Mouse (Mus musculus) neural tube, embryonic 15.5 days (tissue): ENCODE measurements at regions not wholly inside any gene's neighbourhood (a gene's known extent, or its start where the extent isn't known, plus 50 kb on each side); places are given as distances from the start of the nearest gene placed in this dataset.

Experiments
- ATAC-seq: fragments of 200-750 bp; cut with Nextera tagmentation; 2 replicates; pipeline ENCODE4 v1.8.0; 2017; ENCODE audit warnings: mild to moderate bottlenecking, moderate TSS enrichment, moderate library complexity; ENCODE audit not compliant: low FRiP score
- H3K27ac ChIP-seq: fragments of 300-500 bp; sonication (generic); replicated peaks from 2 replicates; pipeline ENCODE4 v1.5.1; 2015; ENCODE audit warnings: mild to moderate bottlenecking, inconsistent platforms
- H3K27me3 ChIP-seq: fragments of 300-500 bp; sonication (generic); replicated peaks from 2 replicates; pipeline ENCODE4 v1.6.1; 2015; ENCODE audit warnings: inconsistent platforms
- H3K36me3 ChIP-seq: fragments of 300-500 bp; sonication (generic); 2 replicates; pipeline ENCODE4 v1.6.1; 2015; ENCODE audit warnings: inconsistent platforms
- H3K4me1 ChIP-seq: fragments of 300-500 bp; sonication (generic); 2 replicates; pipeline ENCODE4 v1.6.1; 2015; ENCODE audit warnings: inconsistent platforms
- H3K4me2 ChIP-seq: fragments of 300-500 bp; sonication (generic); 2 replicates; pipeline ENCODE4 v1.6.1; 2015; ENCODE audit warnings: inconsistent platforms, mild to moderate bottlenecking, moderate library complexity
- H3K4me3 ChIP-seq: fragments of 300-500 bp; sonication (generic); replicated peaks from 2 replicates; pipeline ENCODE4 v1.5.1; 2015; ENCODE audit warnings: mild to moderate bottlenecking, inconsistent platforms
- H3K9ac ChIP-seq: fragments of 300-500 bp; sonication (generic); replicated peaks from 2 replicates; pipeline ENCODE4 v1.6.1; 2015; ENCODE audit warnings: mild to moderate bottlenecking, inconsistent platforms
- H3K9me3 ChIP-seq: fragments of 300-500 bp; sonication (generic); replicated peaks from 2 replicates; pipeline ENCODE4 v1.6.1; 2016; ENCODE audit warnings: inconsistent platforms
- WGBS: fragments of 180-500 bp; shearing (Covaris S2); methylation state at CpG from one replicate; pipeline ENCODE4 v1.1.7; 2015; ENCODE audit warnings: mixed read lengths; 5-methylcytosine and 5-hydroxymethylcytosine counted together

- Histone ChIP-seq H3K36me3 (no peaks in the 10 kb centered on the region), H3K27ac (no peak overlapping the region), H3K27me3 (no peaks in the 10 kb centered on the region; the same call in 1 of the 2 replicates), H3K4me1 (no peaks in the 10 kb centered on the region), H3K4me2 (no peak overlapping the region), H3K4me3 (no peak overlapping the region), H3K9ac (no peak overlapping the region), H3K9me3 (no peaks in the 10 kb centered on the region)
- ATAC-seq = no peak
- WGBS = 85% methylated on average over 5 of the region's 5 CpGs
These were observed 124.5 kb upstream of the Hmga2 start for GRCm38 (mm10) chr10:120600735-120601134.

- Histone ChIP-seq H3K27me3 (no peaks in the 10 kb centered on the region), H3K36me3 (no peaks in the 10 kb centered on the region), H3K4me1 (no peaks in the 10 kb centered on the region), H3K9ac (no peak overlapping the region), H3K9me3 (no peaks in the 10 kb centered on the region), H3K4me2 (no peak overlapping the region), H3K4me3 (no peak overlapping the region), H3K27ac (no peak overlapping the region)
- 87% methylated on average over 6 of the region's 6 CpGs for WGBS
- no peak for ATAC-seq
These were observed 123.3 kb upstream of the Hmga2 start for GRCm38 (mm10) chr10:120599551-120599950.

DNA sequence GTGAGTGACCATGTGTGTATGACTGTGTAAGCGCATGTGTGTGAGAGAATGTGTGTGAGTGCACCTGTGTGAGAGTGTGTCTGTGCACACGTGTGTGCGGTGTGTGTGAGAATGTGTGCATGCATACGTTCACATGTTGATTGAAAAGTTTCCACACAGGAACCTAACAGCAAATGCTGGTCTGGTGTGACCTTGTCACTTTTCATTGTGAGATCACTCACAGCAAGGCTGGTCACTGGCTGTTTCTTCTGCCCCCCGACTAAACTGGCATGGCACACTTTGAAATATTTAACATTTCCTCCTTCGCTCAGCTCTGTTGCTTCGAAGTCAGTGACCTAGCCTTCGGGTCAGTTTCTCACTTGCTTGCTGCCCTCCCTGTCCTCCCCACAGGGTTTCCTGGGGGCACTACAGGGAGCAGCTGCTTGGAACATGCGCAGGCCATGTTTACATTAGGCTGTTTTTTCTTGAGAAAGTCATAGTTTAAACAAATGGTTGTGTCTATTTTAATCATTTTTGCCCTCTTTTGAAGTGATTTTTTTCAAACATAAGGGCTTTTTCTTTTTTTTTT lies 121.1 kb upstream of the Hmga2 start:
- Histone ChIP-seq H3K4me1 (no peaks in the 10 kb centered on the region), H3K9ac (no peak overlapping the region), H3K27me3 (no peaks in the 10 kb centered on the region), H3K27ac (no peak overlapping the region), H3K9me3 (no peaks in the 10 kb centered on the region), H3K4me2 (no peak overlapping the region), H3K4me3 (no peak overlapping the region), H3K36me3 (no peaks in the 10 kb centered on the region)
- WGBS = 80% methylated on average over 9 of the region's 9 CpGs
- ATAC-seq = no peak

DNA sequence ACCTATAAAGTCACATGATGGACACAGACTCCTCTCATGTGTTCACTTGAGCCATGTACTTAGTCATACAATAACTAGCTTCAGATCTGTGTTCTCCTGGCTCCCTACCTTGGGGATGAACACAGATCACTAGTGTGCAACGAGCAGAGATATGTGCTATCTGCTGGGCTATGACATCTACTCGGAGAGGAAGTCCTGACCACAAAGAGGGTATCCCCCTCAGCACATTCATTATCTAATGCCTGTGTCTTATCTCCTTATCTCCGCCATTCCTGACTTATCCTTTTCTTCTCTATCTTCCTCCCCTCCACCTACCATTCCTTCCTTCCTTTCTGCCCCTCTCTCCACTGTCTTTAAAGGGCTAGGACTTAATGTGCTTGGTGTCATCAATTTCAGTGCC lies 118.9 kb upstream of the Hmga2 start:
- Histone ChIP-seq H3K4me2 (no peak overlapping the region), H3K4me3 (no peak overlapping the region), H3K27me3 (no peaks in the 10 kb centered on the region), H3K36me3 (no peaks in the 10 kb centered on the region), H3K4me1 (no peaks in the 10 kb centered on the region), H3K9ac (no peak overlapping the region), H3K9me3 (no peaks in the 10 kb centered on the region), H3K27ac (no peak overlapping the region)
- no peak for ATAC-seq
- 97% methylated on average over 3 of the region's 3 CpGs for WGBS

- no peaks in the 10 kb centered on the region for H3K27me3 ChIP-seq
- no peaks in the 10 kb centered on the region for H3K9me3 ChIP-seq
- H3K4me1 ChIP-seq = no peaks in the 10 kb centered on the region
- H3K4me3 ChIP-seq = no peak overlapping the region
- H3K36me3 ChIP-seq = no peaks in the 10 kb centered on the region
- no peak overlapping the region for H3K9ac ChIP-seq
- no peak for ATAC-seq
- no peak overlapping the region for H3K4me2 ChIP-seq
- no peak overlapping the region for H3K27ac ChIP-seq
These were observed 117.6 kb upstream of the Hmga2 start for GRCm38 (mm10) chr10:120593876-120594275.

GRCm38 (mm10) chr10:120589659-120590058 lies 113.4 kb upstream of the Hmga2 start:
- no peaks in the 10 kb centered on the region for H3K9me3 ChIP-seq
- H3K27ac ChIP-seq = no peak overlapping the region
- no peaks in the 10 kb centered on the region for H3K27me3 ChIP-seq
- H3K4me2 ChIP-seq = no peak overlapping the region
- no peaks in the 10 kb centered on the region for H3K36me3 ChIP-seq
- 24% methylated on average over 2 of the region's 2 CpGs for WGBS
- H3K9ac ChIP-seq = no peak overlapping the region
- H3K4me3 ChIP-seq = no peak overlapping the region
- ATAC-seq = no peak
- no peaks in the 10 kb centered on the region for H3K4me1 ChIP-seq

DNA sequence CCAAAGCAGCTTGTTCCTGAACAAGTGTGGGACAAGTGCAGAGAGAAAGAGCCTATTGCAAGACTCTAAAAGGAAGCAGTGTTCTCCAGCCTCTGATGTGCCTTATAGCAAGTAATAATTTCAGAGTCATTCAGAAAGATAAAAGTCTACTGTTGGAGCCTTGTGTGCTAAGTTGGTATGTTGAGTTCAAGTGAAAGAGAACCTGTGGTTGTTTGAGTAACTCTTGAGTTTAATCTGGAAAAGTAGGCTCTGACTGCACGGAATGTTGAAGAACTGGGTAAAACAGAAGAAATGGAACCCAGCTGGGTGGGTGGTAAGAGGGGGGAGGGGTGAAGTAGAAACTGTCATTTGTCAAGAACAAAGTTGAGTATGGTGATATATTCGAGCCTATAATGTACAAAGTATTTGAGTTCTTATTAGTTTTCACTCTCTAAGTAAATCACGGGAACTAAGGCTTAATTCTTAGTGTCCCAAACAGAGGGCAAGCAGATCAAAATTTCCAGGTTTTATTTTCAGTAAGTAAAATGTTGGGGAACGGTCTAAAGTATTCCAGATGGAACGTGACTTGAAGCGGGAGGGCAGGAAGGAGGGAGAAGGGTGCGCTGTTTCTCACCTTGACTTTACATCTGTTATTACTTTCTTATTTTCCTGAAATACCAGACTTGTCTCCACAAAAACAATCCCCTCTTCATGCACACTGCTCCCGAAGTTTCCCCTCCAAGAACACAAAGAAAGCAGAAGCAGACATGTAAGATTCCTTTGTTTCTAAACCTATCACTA lies 111.8 kb upstream of the Hmga2 start:
- Histone ChIP-seq H3K4me3 (no peak overlapping the region), H3K27me3 (no peaks in the 10 kb centered on the region), H3K4me1 (no peaks in the 10 kb centered on the region), H3K9me3 (no peaks in the 10 kb centered on the region), H3K36me3 (no peaks in the 10 kb centered on the region), H3K9ac (no peak overlapping the region), H3K27ac (no peak overlapping the region), H3K4me2 (no peak overlapping the region)
- WGBS = 85% methylated on average over 8 of the region's 8 CpGs
- ATAC-seq = no peak

- Histone ChIP-seq H3K4me2 (no peak overlapping the region), H3K9ac (no peak overlapping the region), H3K4me1 (no peaks in the 10 kb centered on the region; the same call in 1 of the 2 replicates), H3K9me3 (no peaks in the 10 kb centered on the region), H3K4me3 (no peak overlapping the region), H3K36me3 (no peaks in the 10 kb centered on the region), H3K27me3 (no peaks in the 10 kb centered on the region), H3K27ac (no peak overlapping the region)
- WGBS = 89% methylated on average over 3 of the region's 3 CpGs
- ATAC-seq = no peak
These were observed 110.9 kb upstream of the Hmga2 start for GRCm38 (mm10) chr10:120587179-120587578.

- Histone ChIP-seq H3K4me3 (no peak overlapping the region), H3K9me3 (no peaks in the 10 kb centered on the region), H3K27ac (no peak overlapping the region), H3K27me3 (no peaks in the 10 kb centered on the region), H3K4me1 (no peaks in the 10 kb centered on the region; the same call in 1 of the 2 replicates), H3K4me2 (no peak overlapping the region), H3K9ac (no peak overlapping the region), H3K36me3 (no peaks in the 10 kb centered on the region)
- no peak for ATAC-seq
- 78% methylated on average over 7 of the region's 7 CpGs for WGBS
These were observed 106.2 kb upstream of the Hmga2 start for GRCm38 (mm10) chr10:120582497-120582896.

GRCm38 (mm10) chr10:120581547-120581946 lies 105.3 kb upstream of the Hmga2 start:
- no peaks in the 10 kb centered on the region for H3K9me3 ChIP-seq
- 72% methylated on average over 6 of the region's 6 CpGs for WGBS
- no peaks in the 10 kb centered on the region; the same call in 1 of the 2 replicates for H3K4me1 ChIP-seq
- no peaks in the 10 kb centered on the region for H3K27me3 ChIP-seq
- no peak overlapping the region for H3K4me2 ChIP-seq
- ATAC-seq = no peak
- H3K27ac ChIP-seq = no peak overlapping the region
- H3K4me3 ChIP-seq = no peak overlapping the region
- no peak overlapping the region for H3K9ac ChIP-seq
- H3K36me3 ChIP-seq = no peaks in the 10 kb centered on the region

DNA sequence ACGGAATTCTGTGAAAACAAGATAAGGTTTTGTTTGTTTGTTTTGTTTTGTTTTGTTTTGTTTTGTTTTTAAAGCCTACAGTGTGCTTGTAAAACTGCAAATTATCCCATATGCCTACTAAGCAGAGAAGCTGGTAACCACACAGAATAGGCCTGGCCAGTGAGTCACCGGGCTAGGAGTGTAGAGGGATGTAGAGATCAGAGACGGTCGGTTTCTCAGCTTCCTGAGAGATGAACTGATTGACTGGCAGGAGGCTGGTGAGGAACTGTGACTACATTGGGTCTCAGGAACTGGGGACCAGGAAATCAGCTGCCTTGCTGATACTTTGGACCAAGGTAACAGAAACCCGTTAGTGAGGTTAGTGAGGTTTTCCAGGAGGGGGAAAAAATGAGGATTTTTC lies 100.6 kb upstream of the Hmga2 start:
- Histone ChIP-seq H3K27ac (no peak overlapping the region), H3K36me3 (no peaks in the 10 kb centered on the region), H3K4me1 (no peaks in the 10 kb centered on the region; the same call in 1 of the 2 replicates), H3K27me3 (no peaks in the 10 kb centered on the region), H3K9me3 (no peaks in the 10 kb centered on the region), H3K4me2 (no peak overlapping the region), H3K4me3 (no peak overlapping the region), H3K9ac (no peak overlapping the region)
- ATAC-seq = no peak
- 68% methylated on average over 5 of the region's 5 CpGs for WGBS

DNA sequence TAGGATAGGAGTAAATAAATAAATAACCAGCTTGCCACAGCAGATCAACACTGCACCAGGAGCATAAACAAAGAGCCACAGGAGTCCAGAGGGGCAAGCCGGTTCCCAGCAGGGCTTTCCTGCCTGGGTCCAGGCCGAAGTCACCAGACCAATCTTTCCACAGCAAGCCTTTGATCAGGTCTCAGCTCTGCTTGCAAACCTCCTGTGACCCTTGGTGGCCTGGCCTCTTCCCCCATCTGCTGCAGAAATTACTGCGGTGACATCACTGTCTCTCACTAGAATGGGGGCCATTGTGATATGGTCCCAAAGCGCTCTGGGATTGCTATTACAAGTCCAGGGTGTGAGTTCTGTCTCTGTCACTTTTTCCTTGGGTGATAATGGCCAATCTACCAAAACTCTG lies 99.9 kb upstream of the Hmga2 start:
- Histone ChIP-seq H3K27me3 (no peaks in the 10 kb centered on the region), H3K4me1 (no peaks in the 10 kb centered on the region), H3K36me3 (no peaks in the 10 kb centered on the region), H3K9ac (no peak overlapping the region), H3K4me2 (no peak overlapping the region), H3K27ac (no peak overlapping the region), H3K9me3 (no peaks in the 10 kb centered on the region), H3K4me3 (no peak overlapping the region)
- 18% methylated on average over 4 of the region's 4 CpGs for WGBS
- ATAC-seq = no peak
